Mouse (Mus musculus) limb, embryonic 15.5 days (tissue): ENCODE data around the gene Olfr974. TPM values are rescaled to one million over a fixed set of nuclear protein-coding genes. Genes with fewer than 3 reads are reported as not detected.
"Not testable (repeated sequence)": the region's sequence is repeated elsewhere in the genome, so short reads cannot be mapped to it uniquely, and the experiment has no call there.

Experiments used
- ATAC-seq: fragments of 200-750 bp; cut with Nextera tagmentation; 2 replicates; pipeline ENCODE4 v1.8.0; 2017; ENCODE audit warnings: low read depth, moderate TSS enrichment; ENCODE audit not compliant: insufficient number of reproducible peaks, low FRiP score, low TSS enrichment
- H3K27ac ChIP-seq: fragments of 300-500 bp; sonication (generic); 2 replicates; pipeline ENCODE4 v1.5.1; 2015; ENCODE audit warnings: moderate library complexity, mild to moderate bottlenecking, inconsistent platforms
- H3K27me3 ChIP-seq: fragments of 300-500 bp; sonication (generic); 2 replicates; pipeline ENCODE4 v1.6.1; 2015; ENCODE audit warnings: inconsistent platforms
- H3K36me3 ChIP-seq: fragments of 300-500 bp; sonication (generic); 2 replicates; pipeline ENCODE4 v1.6.1; 2015; ENCODE audit warnings: inconsistent platforms
- H3K4me1 ChIP-seq: fragments of 300-500 bp; sonication (generic); 2 replicates; pipeline ENCODE4 v1.6.1; 2015; ENCODE audit warnings: inconsistent platforms
- H3K4me2 ChIP-seq: fragments of 300-500 bp; sonication (generic); 2 replicates; pipeline ENCODE4 v1.6.1; 2015; ENCODE audit warnings: mild to moderate bottlenecking, inconsistent platforms
- H3K4me3 ChIP-seq: fragments of 300-500 bp; sonication (generic); 2 replicates; pipeline ENCODE4 v1.5.1; 2015; ENCODE audit warnings: mild to moderate bottlenecking, inconsistent platforms
- H3K9ac ChIP-seq: fragments of 300-500 bp; sonication (generic); 2 replicates; pipeline ENCODE4 v1.6.1; 2015; ENCODE audit warnings: inconsistent platforms
- H3K9me3 ChIP-seq: fragments of 300-500 bp; sonication (generic); 2 replicates; pipeline ENCODE4 v1.6.1; 2016; ENCODE audit warnings: inconsistent platforms
- WGBS: fragments of 180-500 bp; shearing (Covaris S2); methylation state at CpG from one replicate; pipeline ENCODE4 v1.1.7; 2015; 5-methylcytosine and 5-hydroxymethylcytosine counted together
- polyA plus RNA-seq: library from polyadenylated mRNA; unstranded; fragments of >200 nt; fragmentation: Nextera tagmentation; extraction: Ambion mirVana; gene quantifications from 2 replicates; pipeline ENCODE4 v1.2.1, GENCODE M21; 2015

Olfr974 gene
- polyA plus RNA-seq = not detected in 2 replicates

GRCm38 (mm10) chr9:39937201-39937600, at the start of gene Olfr974:
Gene Olfr974 (plus strand): TSS chr9:39937501.
- Histone ChIP-seq H3K27ac (no peak within 1 kb of the TSS), H3K9me3 (no peaks in the 10 kb centered on the region), H3K4me3 (no peak within 1 kb of the TSS), H3K9ac (no peak within 1 kb of the TSS), H3K27me3 (no peaks in the 10 kb centered on the region), H3K4me1 (no peaks in the 10 kb centered on the region), H3K4me2 (no peak within 1 kb of the TSS), H3K36me3 (no peaks in the 10 kb centered on the region)
- 87% methylated on average over 1 of the region's 1 CpGs for WGBS
- no peak for ATAC-seq

DNA sequence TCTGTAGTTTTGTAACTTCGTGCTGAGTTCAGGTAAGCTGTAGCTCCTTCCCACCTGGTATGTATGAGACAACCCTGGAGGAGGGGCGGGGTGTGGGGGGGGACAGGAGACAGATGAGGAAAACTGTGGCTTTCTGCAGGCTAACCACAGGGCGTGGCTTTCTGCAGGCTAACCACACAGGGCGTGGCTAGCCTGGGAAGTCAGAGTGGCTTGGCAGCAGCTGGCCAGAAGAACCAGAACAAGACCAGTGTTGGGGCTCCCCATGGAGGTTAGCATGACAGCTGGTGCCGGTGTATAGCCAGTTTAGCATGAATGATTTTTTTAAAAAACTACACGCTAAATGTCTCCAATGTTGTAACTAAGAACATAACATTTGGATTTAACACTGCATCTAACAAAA, 32.2 kb upstream of the Olfr974 start:
- H3K9me3 ChIP-seq = no peaks in the 10 kb centered on the region

DNA sequence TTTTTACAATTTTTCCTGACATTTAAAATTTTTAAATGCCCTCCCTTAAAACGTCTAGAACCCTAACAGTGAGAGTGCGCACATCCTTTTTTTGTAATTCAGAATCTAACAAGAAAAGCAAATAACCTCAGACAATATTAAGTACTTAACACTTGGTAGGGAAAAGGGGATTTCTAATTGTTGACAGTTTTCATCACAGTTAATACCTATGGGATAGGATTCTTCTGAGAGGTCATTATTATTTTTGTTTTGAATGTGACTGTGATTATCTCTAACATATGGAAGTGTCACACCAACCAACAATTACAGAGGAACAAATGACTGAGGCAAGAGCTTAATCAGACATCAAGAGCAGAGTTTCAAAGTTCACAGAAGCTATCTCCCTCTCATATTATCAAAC, 30.3 kb upstream of the Olfr974 start, which contains the start of gene Olfr229:
Gene Olfr229, plus strand, starts transcription at position 301 of the 400 bp plus-strand sequence.
- no peaks in the 10 kb centered on the region for H3K36me3 ChIP-seq
- ATAC-seq = no peak
- H3K4me1 ChIP-seq = no peaks in the 10 kb centered on the region
- no peak within 1 kb of the TSS for H3K27ac ChIP-seq
- H3K27me3 ChIP-seq = no peaks in the 10 kb centered on the region
- no peak within 1 kb of the TSS for H3K4me3 ChIP-seq
- WGBS = 68% methylated on average over 2 of the region's 2 CpGs
- H3K4me2 ChIP-seq = no peak within 1 kb of the TSS
- no peaks in the 10 kb centered on the region for H3K9me3 ChIP-seq
- H3K9ac ChIP-seq = no peak within 1 kb of the TSS

More for the DNA sequence above, 32.2 kb upstream of the Olfr974 start:
- Histone ChIP-seq H3K36me3 (no peaks in the 10 kb centered on the region), H3K4me1 (no peaks in the 10 kb centered on the region), H3K9ac (no peak overlapping the region), H3K27me3 (no peaks in the 10 kb centered on the region), H3K4me2 (no peak overlapping the region), H3K27ac (no peak overlapping the region), H3K4me3 (no peak overlapping the region)
- WGBS = 75% methylated on average over 6 of the region's 6 CpGs
- no peak for ATAC-seq

- WGBS = 82% methylated on average over 3 of the region's 3 CpGs
Measured at GRCm38 (mm10) chr9:39909939-39910338, 27.4 kb upstream of the Olfr974 start.

GRCm38 (mm10) chr9:39927975-39928836, 9.1 kb upstream of the Olfr974 start:
- WGBS = no CpG with 5 or more reads among the region's 4 CpGs
- H3K4me1 ChIP-seq, H3K27ac ChIP-seq, H3K36me3 ChIP-seq, H3K27me3 ChIP-seq, H3K4me3 ChIP-seq, H3K9ac ChIP-seq, H3K4me2 ChIP-seq, ATAC-seq, H3K9me3 ChIP-seq: not testable (repeated sequence)

More at GRCm38 (mm10) chr9:39909939-39910338, 27.4 kb upstream of the Olfr974 start:
- H3K9me3 ChIP-seq = no peaks in the 10 kb centered on the region
- no peak for ATAC-seq
- H3K27me3 ChIP-seq = no peaks in the 10 kb centered on the region
- H3K27ac ChIP-seq = no peak overlapping the region
- H3K4me3 ChIP-seq = no peak overlapping the region
- no peaks in the 10 kb centered on the region for H3K36me3 ChIP-seq
- H3K4me1 ChIP-seq = no peaks in the 10 kb centered on the region
- H3K9ac ChIP-seq = no peak overlapping the region
- no peak overlapping the region for H3K4me2 ChIP-seq

GRCm38 (mm10) chr9:39928837-39929236, 8.5 kb upstream of the Olfr974 start:
- H3K4me3 ChIP-seq, H3K4me2 ChIP-seq, H3K4me1 ChIP-seq, H3K27ac ChIP-seq, H3K36me3 ChIP-seq, ATAC-seq, H3K9ac ChIP-seq, H3K9me3 ChIP-seq, H3K27me3 ChIP-seq: not testable (repeated sequence)
- 52% methylated on average over 1 of the region's 1 CpGs for WGBS

DNA sequence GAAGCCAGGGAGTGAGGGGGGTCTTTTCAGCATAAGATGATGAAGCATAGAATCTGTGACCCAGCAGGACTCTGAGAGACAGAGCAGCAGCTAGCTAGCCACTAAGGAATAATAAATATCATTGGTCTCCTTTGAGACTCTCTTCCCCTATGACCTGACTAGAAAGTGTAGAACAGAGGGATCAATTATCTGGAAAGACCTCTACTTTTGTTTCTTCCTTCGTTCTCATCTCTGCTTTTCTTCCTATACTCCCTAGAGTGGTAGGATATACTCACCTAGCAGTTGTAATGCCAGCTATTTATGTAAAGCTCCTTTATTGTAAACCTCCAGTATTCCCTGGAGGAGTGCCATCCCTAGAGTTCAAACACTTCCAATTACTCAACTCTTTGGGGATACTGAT, 14.6 kb downstream of the Olfr974 start, which contains the start of gene Olfr975:
Gene Olfr975, minus strand, starts transcription at position 101 of the 400 bp plus-strand sequence.
- H3K4me3 ChIP-seq = no peak within 1 kb of the TSS
- no peaks in the 10 kb centered on the region for H3K27me3 ChIP-seq
- no peaks in the 10 kb centered on the region for H3K36me3 ChIP-seq
- WGBS = 49% methylated on average over 1 of the region's 1 CpGs
- no peak within 1 kb of the TSS for H3K9ac ChIP-seq
- no peak within 1 kb of the TSS for H3K27ac ChIP-seq
- H3K4me2 ChIP-seq = no peak within 1 kb of the TSS
- no peaks in the 10 kb centered on the region for H3K4me1 ChIP-seq
- H3K9me3 ChIP-seq = no peaks in the 10 kb centered on the region
- no peak for ATAC-seq

DNA sequence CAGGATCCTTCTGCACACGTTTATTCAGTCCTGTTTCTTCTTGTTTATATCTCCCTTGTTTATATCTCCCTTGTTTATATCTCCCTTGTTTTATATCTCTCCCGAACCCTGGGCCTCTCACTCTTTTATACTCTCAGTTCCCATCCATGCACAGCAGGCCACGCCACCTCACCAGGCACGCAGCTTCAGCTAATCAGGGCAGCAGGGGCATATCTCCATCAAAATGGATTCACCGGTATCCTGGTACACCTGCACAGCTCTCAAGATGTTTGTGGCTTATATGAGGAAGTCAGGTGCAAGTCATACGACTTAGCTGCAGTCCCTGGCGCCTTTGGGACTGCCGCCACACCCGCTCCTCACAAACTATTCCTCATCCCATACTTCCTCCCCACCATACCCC, 23.7 kb downstream of the Olfr974 start, which contains the start of gene Olfr976:
Gene Olfr976, minus strand, starts transcription at position 101 of the 400 bp plus-strand sequence.
- H3K4me2 ChIP-seq, H3K9me3 ChIP-seq, H3K27ac ChIP-seq, H3K9ac ChIP-seq, H3K27me3 ChIP-seq, H3K4me1 ChIP-seq, H3K4me3 ChIP-seq, H3K36me3 ChIP-seq, ATAC-seq: not testable (repeated sequence)
- WGBS = 83% methylated on average over 8 of the region's 9 CpGs

- H3K9me3 ChIP-seq, H3K27me3 ChIP-seq, H3K36me3 ChIP-seq, H3K4me1 ChIP-seq, H3K9ac ChIP-seq, ATAC-seq, H3K4me3 ChIP-seq, H3K4me2 ChIP-seq, H3K27ac ChIP-seq: not testable (repeated sequence)
- 86% methylated on average over 1 of the region's 1 CpGs for WGBS
Measured at GRCm38 (mm10) chr9:39976581-39977145, 39.4 kb downstream of the Olfr974 start.

- H3K27ac ChIP-seq = no peak within 1 kb of the TSS
- 71% methylated on average over 2 of the region's 2 CpGs for WGBS
Measured at GRCm38 (mm10) chr9:39991813-39992212, 54.5 kb downstream of the Olfr974 start, which contains the start of gene Olfr978. Gene Olfr978 (plus strand): TSS chr9:39992113.

More at GRCm38 (mm10) chr9:39991813-39992212, 54.5 kb downstream of the Olfr974 start, which contains the start of gene Olfr978:
- H3K27me3 ChIP-seq = no peaks in the 10 kb centered on the region
- H3K9ac ChIP-seq = no peak within 1 kb of the TSS
- H3K4me2 ChIP-seq = no peak within 1 kb of the TSS
- H3K9me3 ChIP-seq = no peaks in the 10 kb centered on the region
- no peak for ATAC-seq
- no peaks in the 10 kb centered on the region for H3K36me3 ChIP-seq
- no peak within 1 kb of the TSS for H3K4me3 ChIP-seq
- no peaks in the 10 kb centered on the region for H3K4me1 ChIP-seq
